Mouse (Mus musculus) liver, adult 2 months (tissue): ENCODE measurements around the gene Exog. TPM values are rescaled to one million over a fixed set of nuclear protein-coding genes. Genes with fewer than 3 reads are reported as not detected.

Experiments
- DNase-seq: peaks from one replicate; pipeline ENCODE4 v3.0.0-alpha.2; 2011; ENCODE audit warnings: low read depth, low spot score; ENCODE audit errors: extremely low read depth
- H3K27ac ChIP-seq: fragments of 200-500 bp; replicated peaks from 2 replicates; pipeline ENCODE4 v1.5.1; 2012; ENCODE audit warnings: low read depth, mild to moderate bottlenecking, control low read depth, inconsistent platforms, low read length; ENCODE audit not compliant: insufficient read depth
- H3K27me3 ChIP-seq: fragments of 200-500 bp; 2 replicates; pipeline ENCODE4 v1.6.1; 2012; ENCODE audit warnings: mild to moderate bottlenecking, moderate library complexity, low read length, inconsistent platforms; ENCODE audit not compliant: control insufficient read depth, insufficient read depth
- H3K36me3 ChIP-seq: fragments of 200-500 bp; 2 replicates; pipeline ENCODE4 v1.6.1; 2012; ENCODE audit warnings: low read length, inconsistent platforms; ENCODE audit not compliant: control insufficient read depth, insufficient read depth
- H3K4me1 ChIP-seq: fragments of 200-500 bp; 2 replicates; pipeline ENCODE4 v1.6.1; 2011; ENCODE audit warnings: low read length; ENCODE audit not compliant: control insufficient read depth, insufficient read depth
- H3K4me3 ChIP-seq: fragments of 200-500 bp; 2 replicates; pipeline ENCODE4 v1.5.1; 2011; ENCODE audit warnings: low read depth, mild to moderate bottlenecking, control low read depth, low read length, moderate library complexity; ENCODE audit not compliant: insufficient read depth
- H3K79me2 ChIP-seq: fragments of 200-500 bp; 2 replicates; pipeline ENCODE4 v1.6.1; 2012; ENCODE audit warnings: inconsistent platforms, mild to moderate bottlenecking, low read length, moderate library complexity; ENCODE audit not compliant: control insufficient read depth, insufficient read depth
- H3K9ac ChIP-seq: fragments of 200-500 bp; 2 replicates; pipeline ENCODE4 v1.6.1; 2012; ENCODE audit warnings: low read depth, mild to moderate bottlenecking, control low read depth, inconsistent platforms, low read length
- POLR2A ChIP-seq: fragments of 200-500 bp; IDR thresholded peaks from 2 replicates; pipeline ENCODE4 v1.6.1; 2011; ENCODE audit warnings: low read length, control low read depth; ENCODE audit not compliant: insufficient read depth; ENCODE audit errors: extremely low read depth
- WGBS: fragments of 180-500 bp; shearing (Covaris S2); methylation state at CpG from one replicate; pipeline ENCODE4 v1.1.7; 2018; 5-methylcytosine and 5-hydroxymethylcytosine counted together
- polyA plus RNA-seq: library from polyadenylated mRNA; depleted of rRNA; stranded (reverse); fragments of >200 nt; gene quantifications from 2 replicates; pipeline ENCODE4 v1.2.3, GENCODE M21; 2012; rRNA removed
- total RNA-seq: library from RNA; depleted of rRNA; stranded (reverse); fragments of >200 nt; gene quantifications from 2 replicates; pipeline ENCODE4 v1.2.3, GENCODE M21; 2014; rRNA removed

Gene Exog
- total and polyA plus RNA-seq, 2 experiments, result 0.92 to 1.1 TPM

- Histone ChIP-seq H3K4me3 (no peak overlapping the region), H3K79me2 (no peaks in the 10 kb centered on the region), H3K4me1 (no peaks in the 10 kb centered on the region), H3K9ac (no peak overlapping the region), H3K27ac (no peak overlapping the region), H3K27me3 (no peaks in the 10 kb centered on the region), H3K36me3 (no peaks in the 10 kb centered on the region)
- no peak for TF ChIP-seq POLR2A
- DNase-seq, result no peak
- 77% methylated on average over 8 of the region's 8 CpGs for WGBS
Measured at GRCm38 (mm10) chr9:119514986-119515385, 70.2 kb downstream of the Exog start.

Other genes with a start within 250 kb of the Exog start
- gene Slc22a13, start 235.8 kb upstream of the Exog start, total RNA-seq, result 0.07 TPM in 1 of 2 replicates, not detected in the other
- gene Slc22a13, start 235.8 kb upstream of the Exog start, polyA plus RNA-seq, result 0.06 TPM in 1 of 2 replicates, not detected in the other
- gene Oxsr1, start 122.5 kb upstream of the Exog start, total RNA-seq, result 14.2 and 15.6 TPM in 2 replicates
- gene Oxsr1, start 122.5 kb upstream of the Exog start, polyA plus RNA-seq, result 7.6 and 8.6 TPM in 2 replicates
- 155 and 170 TPM in 2 replicates for gene Acaa1a, start 105.3 kb upstream of the Exog start, total RNA-seq
- 280 and 328 TPM in 2 replicates for gene Acaa1a, start 105.3 kb upstream of the Exog start, polyA plus RNA-seq
- gene Myd88, start 103.5 kb upstream of the Exog start, total RNA-seq, result 4.8 and 6.3 TPM in 2 replicates
- 9.8 and 11.3 TPM in 2 replicates for gene Myd88, start 103.5 kb upstream of the Exog start, polyA plus RNA-seq
- gene Xylb, start 87.6 kb upstream of the Exog start, total RNA-seq, result 204 and 276 TPM in 2 replicates
- 154 and 166 TPM in 2 replicates for gene Xylb, start 87.6 kb upstream of the Exog start, polyA plus RNA-seq
- gene Slc22a14, start 79.4 kb upstream of the Exog start, total RNA-seq, result not detected in 2 replicates
- gene Slc22a14, start 79.4 kb upstream of the Exog start, polyA plus RNA-seq, result not detected in 2 replicates
- 3.7 and 4.2 TPM in 2 replicates for gene Acvr2b, start 42.8 kb upstream of the Exog start, total RNA-seq
- 2.8 and 4.8 TPM in 2 replicates for gene Acvr2b, start 42.8 kb upstream of the Exog start, polyA plus RNA-seq
- under 0.01 TPM in 1 of 2 replicates, not detected in the other for gene Scn5a, start 134.1 kb downstream of the Exog start, total RNA-seq
- not detected in 2 replicates for gene Scn5a, start 134.1 kb downstream of the Exog start, polyA plus RNA-seq